Mouse (Mus musculus): ENCODE results near the gene Cmtm5. TPM values are rescaled to one million over a fixed set of nuclear protein-coding genes. Genes with fewer than 3 reads are reported as not detected.

Cmtm5 gene
- 0.29 TPM for polyA plus RNA-seq (2017; shearing (Covaris generic))

GRCm38 (mm10) chr14:54935904-54936830 is at the start of gene Cmtm5:
Gene Cmtm5 (plus strand): TSS chr14:54936261.

GRCm38 (mm10) chr14:54892200-54892599 is 43.9 kb upstream of the Cmtm5 start, which contains the start of gene Pabpn1:
Gene Pabpn1 (plus strand): TSS chr14:54892500.

GRCm38 (mm10) chr14:54912886-54913285 is 23.2 kb upstream of the Cmtm5 start, which contains the start of gene Slc22a17:
Gene Slc22a17 (minus strand): TSS chr14:54913132.

GRCm38 (mm10) chr14:54925349-54926342 is 10.4 kb upstream of the Cmtm5 start, which contains the start of gene Efs:
Gene Efs (minus strand): TSS chr14:54926126.

DNA sequence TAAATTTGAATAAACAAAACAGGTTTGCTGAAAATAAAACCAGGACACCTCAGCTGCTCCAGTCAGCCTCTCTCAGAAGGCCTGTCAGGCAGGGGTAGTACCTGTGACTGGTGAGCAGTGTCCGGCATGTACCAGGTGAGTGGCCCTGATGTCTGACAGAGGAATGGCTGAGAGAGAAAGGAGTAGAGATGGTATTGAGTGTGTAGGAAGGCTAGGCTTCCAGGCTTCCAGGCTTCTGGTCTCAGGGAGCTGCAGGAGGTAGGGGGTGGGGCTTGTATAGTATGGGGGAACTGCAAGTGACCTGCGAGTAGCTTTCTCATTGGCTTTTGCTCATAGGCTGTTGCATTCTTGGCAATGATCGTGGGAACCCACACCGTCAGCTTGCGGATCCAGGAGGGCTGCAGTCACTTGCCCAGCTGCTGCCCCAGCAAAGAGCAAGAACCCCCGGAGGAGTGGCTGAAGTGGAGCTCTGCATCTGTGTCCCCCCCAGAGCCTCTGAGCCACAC is 3.4 kb upstream of the Cmtm5 start, which contains the start of gene Il25:
Il25 (plus strand) TSS at position 51 of the 506 bp plus-strand sequence.

GRCm38 (mm10) chr14:54966320-54966977 is 30.4 kb downstream of the Cmtm5 start, which contains the start of gene Myh6:
Gene Myh6 (minus strand): TSS chr14:54966927.

GRCm38 (mm10) chr14:54976633-54977032 is 40.6 kb downstream of the Cmtm5 start, which contains the start of gene Gm17428:
Gene Gm17428 (plus strand): TSS chr14:54976933.

Other genes with a start within 250 kb of the Cmtm5 start
- gene Acin1, start 249.3 kb upstream of the Cmtm5 start, polyA plus RNA-seq (2017; shearing (Covaris generic)): 108 TPM
- not detected for gene Gm29776, start 237.4 kb upstream of the Cmtm5 start, polyA plus RNA-seq (2017; shearing (Covaris generic))
- gene Cebpe, start 224.1 kb upstream of the Cmtm5 start, polyA plus RNA-seq (2017; shearing (Covaris generic)): not detected
- 0.34 TPM for gene Slc7a8, start 154.3 kb upstream of the Cmtm5 start, polyA plus RNA-seq (2017; shearing (Covaris generic))
- gene Rnf212b, start 122.1 kb upstream of the Cmtm5 start, polyA plus RNA-seq (2017; shearing (Covaris generic)): not detected
- gene Homez, start 65.3 kb upstream of the Cmtm5 start, polyA plus RNA-seq (2017; shearing (Covaris generic)): 11.9 TPM
- gene Ppp1r3e, start 58.7 kb upstream of the Cmtm5 start, polyA plus RNA-seq (2017; shearing (Covaris generic)): 1.3 TPM
- 0.34 TPM for gene Bcl2l2, start 52.9 kb upstream of the Cmtm5 start, polyA plus RNA-seq (2017; shearing (Covaris generic))
- gene Gm20521, start 52.8 kb upstream of the Cmtm5 start, polyA plus RNA-seq (2017; shearing (Covaris generic)): not detected
- 243 TPM for gene Pabpn1, start 43.8 kb upstream of the Cmtm5 start, polyA plus RNA-seq (2017; shearing (Covaris generic))
- 6.7 TPM for gene Slc22a17, start 23.1 kb upstream of the Cmtm5 start, polyA plus RNA-seq (2017; shearing (Covaris generic))
- gene Efs, start 10.1 kb upstream of the Cmtm5 start, polyA plus RNA-seq (2017; shearing (Covaris generic)): not detected
- gene Il25, start 3.6 kb upstream of the Cmtm5 start, polyA plus RNA-seq (2017; shearing (Covaris generic)): not detected
- gene Myh6, start 30.7 kb downstream of the Cmtm5 start, polyA plus RNA-seq (2017; shearing (Covaris generic)): not detected
- gene Gm17428, start 40.7 kb downstream of the Cmtm5 start, polyA plus RNA-seq (2017; shearing (Covaris generic)): not detected
- gene Myh7, start 58.4 kb downstream of the Cmtm5 start, polyA plus RNA-seq (2017; shearing (Covaris generic)): not detected
- gene Ngdn, start 79.2 kb downstream of the Cmtm5 start, polyA plus RNA-seq (2017; shearing (Covaris generic)): 130 TPM
- gene Zfhx2, start 156.1 kb downstream of the Cmtm5 start, polyA plus RNA-seq (2017; shearing (Covaris generic)): 7.6 TPM
- gene Thtpa, start 158.5 kb downstream of the Cmtm5 start, polyA plus RNA-seq (2017; shearing (Covaris generic)): 13.9 TPM
- 161 TPM for gene Ap1g2, start 170.3 kb downstream of the Cmtm5 start, polyA plus RNA-seq (2017; shearing (Covaris generic))
- gene Jph4, start 180.7 kb downstream of the Cmtm5 start, polyA plus RNA-seq (2017; shearing (Covaris generic)): 0.06 TPM